Mouse (Mus musculus) cerebellum, adult 8-10 months (tissue): Measurements from ENCODE around the gene Stat5b.

Experiments used
- DNase-seq: peaks from one replicate; pipeline ENCODE4 v3.0.0; 2022

The Stat5b gene

GRCm38 (mm10) chr11:100850038-100850777 is at the start of gene Stat5b:
Stat5b (minus strand) TSS chr11:100850724.
- DNase-seq: peak; percentile 73

GRCm38 (mm10) chr11:100898441-100899199 is 48.1 kb upstream of the Stat5b start:
- DNase-seq: no peak

GRCm38 (mm10) chr11:100897294-100898231 is 47.0 kb upstream of the Stat5b start:
- DNase-seq: peak; percentile 41

- DNase-seq: peak; percentile 30
Measured at GRCm38 (mm10) chr11:100896078-100896477, 45.6 kb upstream of the Stat5b start.

GRCm38 (mm10) chr11:100894146-100894918 is 43.8 kb upstream of the Stat5b start:
- no peak for DNase-seq

- DNase-seq: peak; percentile 88
Measured at GRCm38 (mm10) chr11:100893482-100893881, 43.0 kb upstream of the Stat5b start.

- DNase-seq: no peak
Measured at GRCm38 (mm10) chr11:100892435-100892834, 41.9 kb upstream of the Stat5b start.

GRCm38 (mm10) chr11:100891256-100892123 is 41.0 kb upstream of the Stat5b start:
- no peak for DNase-seq

- DNase-seq: no peak
Measured at GRCm38 (mm10) chr11:100890481-100890880, 40.0 kb upstream of the Stat5b start.

- no peak for DNase-seq
Measured at GRCm38 (mm10) chr11:100888348-100888820, 37.9 kb upstream of the Stat5b start.

GRCm38 (mm10) chr11:100887764-100888163 is 37.2 kb upstream of the Stat5b start:
- no peak for DNase-seq

- DNase-seq: no peak
Measured at GRCm38 (mm10) chr11:100887236-100887635, 36.7 kb upstream of the Stat5b start.

GRCm38 (mm10) chr11:100886188-100886740 is 35.7 kb upstream of the Stat5b start:
- DNase-seq: no peak

- DNase-seq: no peak
Measured at GRCm38 (mm10) chr11:100885472-100885871, 34.9 kb upstream of the Stat5b start.

- DNase-seq: no peak
Measured at GRCm38 (mm10) chr11:100883640-100884039, 33.1 kb upstream of the Stat5b start.

GRCm38 (mm10) chr11:100879321-100880078 is 29.0 kb upstream of the Stat5b start:
- DNase-seq: no peak

GRCm38 (mm10) chr11:100875761-100876160 is 25.2 kb upstream of the Stat5b start:
- no peak for DNase-seq

GRCm38 (mm10) chr11:100870968-100871350 is 20.4 kb upstream of the Stat5b start:
- DNase-seq: no peak

GRCm38 (mm10) chr11:100870256-100870967 is 19.9 kb upstream of the Stat5b start:
- DNase-seq: no peak
